Mouse (Mus musculus): ENCODE data around the gene Abhd15.

Gene Abhd15

GRCm38 (mm10) chr11:77514832-77515636, at the start of gene Abhd15:
Abhd15 (plus strand) TSS chr11:77515121.
- DNase-seq: peak; percentile 84 to 90

- DNase-seq: no peak
Measured at GRCm38 (mm10) chr11:77466544-77466943, 48.4 kb upstream of the Abhd15 start.

- DNase-seq: peak; percentile 80 to 87
Measured at GRCm38 (mm10) chr11:77467157-77467556, 47.8 kb upstream of the Abhd15 start.

GRCm38 (mm10) chr11:77467784-77468183, 47.1 kb upstream of the Abhd15 start:
- peak; percentile 86 to 90 for DNase-seq

GRCm38 (mm10) chr11:77468397-77468796, 46.5 kb upstream of the Abhd15 start:
- DNase-seq: no peak

- no peak for DNase-seq
Measured at GRCm38 (mm10) chr11:77471407-77471806, 43.5 kb upstream of the Abhd15 start.

GRCm38 (mm10) chr11:77472775-77473174, 42.1 kb upstream of the Abhd15 start:
- DNase-seq: no peak

GRCm38 (mm10) chr11:77476216-77476615, 38.7 kb upstream of the Abhd15 start:
- no peak for DNase-seq

GRCm38 (mm10) chr11:77476895-77477294, 38.0 kb upstream of the Abhd15 start:
- no peak for DNase-seq

GRCm38 (mm10) chr11:77483043-77483442, 31.9 kb upstream of the Abhd15 start:
- DNase-seq: no peak

GRCm38 (mm10) chr11:77483510-77484255, 31.2 kb upstream of the Abhd15 start:
- no peak for DNase-seq

GRCm38 (mm10) chr11:77485229-77485628, 29.7 kb upstream of the Abhd15 start:
- DNase-seq: no peak

GRCm38 (mm10) chr11:77486798-77487197, 28.1 kb upstream of the Abhd15 start:
- DNase-seq: no peak

- peak; percentile 46 to 53 for DNase-seq
Measured at GRCm38 (mm10) chr11:77488771-77489581, 25.9 kb upstream of the Abhd15 start.

- peak; percentile 85 to 88 for DNase-seq
Measured at GRCm38 (mm10) chr11:77489591-77490235, 25.2 kb upstream of the Abhd15 start, which contains the start of gene Ankrd13b. Ankrd13b (minus strand) TSS chr11:77489678.

GRCm38 (mm10) chr11:77490451-77490850, 24.5 kb upstream of the Abhd15 start:
- no peak for DNase-seq

- DNase-seq: peak; percentile 97
Measured at GRCm38 (mm10) chr11:77491123-77491501, 23.8 kb upstream of the Abhd15 start.

GRCm38 (mm10) chr11:77491502-77492291, 23.2 kb upstream of the Abhd15 start:
- DNase-seq: peak; percentile 83 to 89

- DNase-seq: peak; percentile 51 to 58
Measured at GRCm38 (mm10) chr11:77492311-77492871, 22.5 kb upstream of the Abhd15 start.

- peak; percentile 94 to 97 for DNase-seq
Measured at GRCm38 (mm10) chr11:77492911-77493332, 22.0 kb upstream of the Abhd15 start.
